Mouse (Mus musculus): ENCODE data around the gene Nup107. TPM values are rescaled to one million over a fixed set of nuclear protein-coding genes. Genes with fewer than 3 reads are reported as not detected.
"Not testable (repeated sequence)": the region's sequence is repeated elsewhere in the genome, so short reads cannot be mapped to it uniquely, and the experiment has no call there.

Gene Nup107
- total RNA-seq, 2 experiments from 2014 or later, result 17.3 to 20.7 TPM

DNA sequence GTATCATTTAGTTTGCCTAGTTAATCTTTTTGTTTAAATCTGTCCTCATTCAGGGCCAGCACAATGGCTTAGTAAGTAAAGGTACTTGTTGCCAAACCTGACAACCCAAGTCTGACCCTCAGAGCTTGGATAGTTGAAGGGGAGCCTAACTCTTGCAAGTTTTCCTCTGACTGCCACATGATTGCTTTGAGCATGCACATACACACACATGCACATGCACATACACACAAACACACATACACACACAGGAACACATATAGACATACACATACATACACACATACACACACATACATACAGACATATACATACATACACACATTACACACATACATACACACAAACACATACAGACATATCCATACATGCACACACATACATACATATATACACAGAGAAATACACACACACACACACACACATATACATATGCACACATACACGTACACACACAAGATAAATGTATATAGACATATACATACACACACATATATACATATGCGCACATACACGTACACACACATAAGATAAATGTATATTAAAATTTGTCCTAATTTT, 67.6 kb downstream of the Nup107 start:
- DNase-seq (ENCODE audit: low spot score in 2 of 2), result no peak

DNA sequence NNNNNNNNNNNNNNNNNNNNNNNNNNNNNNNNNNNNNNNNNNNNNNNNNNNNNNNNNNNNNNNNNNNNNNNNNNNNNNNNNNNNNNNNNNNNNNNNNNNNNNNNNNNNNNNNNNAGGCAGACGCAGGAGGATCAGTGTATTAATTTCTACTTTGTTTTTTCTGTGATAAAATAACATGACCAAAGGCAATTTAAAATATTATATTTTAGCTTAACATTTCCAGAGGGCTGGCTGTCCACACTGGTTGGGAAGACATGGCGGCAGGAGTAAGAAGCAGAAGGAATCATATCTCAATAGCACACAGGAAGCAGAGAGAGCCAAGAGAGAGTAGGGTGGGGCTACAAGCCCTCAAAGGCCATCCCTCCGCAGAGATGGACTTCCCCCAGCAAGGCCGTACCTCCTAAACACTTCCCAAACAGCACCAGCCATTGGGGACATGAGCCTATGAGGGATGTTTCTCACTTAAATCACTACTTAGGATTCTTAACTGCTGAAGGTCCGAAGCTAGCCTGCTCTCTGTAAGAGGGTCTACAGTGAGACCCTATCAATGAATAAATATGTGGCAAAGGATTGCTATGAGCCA, 68.3 kb downstream of the Nup107 start:
- DNase-seq (ENCODE audit: low spot score in 2 of 2), result no peak

DNA sequence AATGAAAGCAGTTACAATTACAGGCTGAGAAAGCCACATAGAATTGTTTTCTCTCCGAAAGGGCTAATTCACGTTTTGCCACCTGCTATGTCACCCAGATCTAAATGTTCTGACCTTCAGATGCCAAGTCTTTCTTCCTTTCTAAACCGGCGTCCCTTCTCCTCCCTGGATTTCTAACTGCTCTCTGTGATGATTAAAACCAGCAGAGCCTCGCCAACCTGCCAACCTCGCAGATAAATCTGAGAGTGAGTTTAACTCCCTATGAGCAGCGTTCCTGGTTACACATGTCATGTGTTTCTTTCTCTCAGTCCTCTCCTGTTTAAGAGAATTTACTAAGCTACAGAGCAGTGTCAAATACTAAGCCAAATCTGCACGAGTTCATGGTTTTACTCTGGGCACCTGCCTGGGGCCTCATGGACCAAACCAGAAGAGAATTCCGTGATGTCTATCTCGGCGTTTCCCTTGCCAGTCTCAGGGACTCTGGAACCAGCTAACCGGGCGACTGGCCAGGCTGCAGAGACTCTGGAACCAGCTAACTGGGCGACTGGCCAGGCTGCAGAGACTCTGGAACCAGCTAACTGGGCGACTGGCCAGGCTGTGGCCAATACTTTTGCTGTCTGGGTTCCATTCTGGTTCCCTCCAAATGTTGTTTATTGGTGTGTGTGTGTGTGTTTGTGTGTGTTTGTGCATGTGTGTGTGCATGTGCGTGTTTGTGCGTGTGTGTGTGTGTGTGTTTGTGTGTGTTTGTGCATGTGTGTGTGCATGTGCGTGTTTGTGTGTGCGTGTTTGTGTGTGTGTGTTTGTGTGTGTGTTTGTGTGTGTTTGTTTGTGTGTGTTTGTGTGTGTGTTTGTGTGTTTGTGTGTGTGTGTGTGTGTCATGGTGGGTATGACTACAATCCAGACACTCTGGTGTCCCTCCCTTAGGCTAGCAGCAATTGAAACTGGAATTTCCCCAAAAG, 74.1 kb downstream of the Nup107 start:
- DNase-seq (ENCODE audit: low spot score in 2 of 2), result peak; percentile 61 to 63

DNA sequence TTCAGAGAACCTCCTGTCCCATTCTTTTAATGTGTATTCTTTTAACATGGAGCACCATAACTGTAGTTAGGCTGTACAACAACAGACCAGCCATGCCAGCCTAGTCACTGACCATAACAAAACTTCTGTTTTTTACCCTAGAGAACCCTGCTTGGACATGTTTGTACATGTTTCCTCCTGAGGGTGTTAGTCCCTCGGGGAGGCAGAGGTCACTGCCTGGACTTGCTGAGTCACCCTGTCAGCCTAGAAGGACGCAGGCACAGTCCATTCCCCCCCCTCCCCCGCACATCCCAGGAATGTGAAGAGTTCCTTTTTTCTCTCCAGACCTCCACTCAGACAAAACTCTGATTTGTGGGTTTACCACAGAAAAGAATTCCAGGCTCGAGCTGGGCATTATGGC, 74.9 kb downstream of the Nup107 start:
- DNase-seq (ENCODE audit: low spot score in 2 of 2), result no peak

DNA sequence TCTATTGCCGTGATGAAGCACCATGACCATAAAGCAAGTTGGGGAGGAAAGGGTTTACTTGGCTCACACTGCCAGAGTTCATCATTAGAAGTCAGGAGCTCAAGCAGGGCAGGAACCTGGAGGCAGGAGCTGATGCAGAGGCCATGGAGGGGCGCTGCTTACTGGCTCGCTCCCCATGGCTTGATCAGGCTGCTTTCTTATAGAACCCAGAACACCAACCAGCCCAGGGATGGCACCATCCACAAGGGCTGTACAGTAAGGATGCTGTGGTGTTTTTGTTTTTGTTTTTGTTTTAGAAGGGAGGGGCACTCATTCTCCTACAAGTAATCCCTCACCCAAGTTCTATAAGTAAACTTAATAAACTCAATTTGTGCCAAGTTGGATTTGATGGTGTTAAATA, 75.8 kb downstream of the Nup107 start:
- no peak for DNase-seq (ENCODE audit: low spot score in 2 of 2)

DNA sequence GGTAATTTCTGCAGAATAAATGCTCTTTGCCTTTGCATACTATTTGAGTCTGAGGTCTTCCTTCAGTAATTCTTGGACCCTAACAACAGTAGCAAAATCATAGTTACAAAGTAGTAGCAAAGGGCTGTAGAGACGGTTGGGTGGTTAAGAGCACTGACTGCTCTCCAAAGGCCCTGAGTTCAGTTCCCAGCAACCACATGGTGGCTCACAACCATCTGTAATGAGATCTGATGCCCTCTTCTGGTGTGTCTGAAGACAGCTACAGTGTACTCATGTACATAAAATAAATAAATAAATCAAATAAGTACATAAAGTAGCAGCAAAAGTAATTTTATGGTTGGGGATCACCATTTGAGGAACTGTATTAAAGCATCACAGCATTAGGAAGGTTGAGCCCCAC, 76.9 kb downstream of the Nup107 start:
- not testable (repeated sequence) for DNase-seq (ENCODE audit: low spot score in 2 of 2)

DNA sequence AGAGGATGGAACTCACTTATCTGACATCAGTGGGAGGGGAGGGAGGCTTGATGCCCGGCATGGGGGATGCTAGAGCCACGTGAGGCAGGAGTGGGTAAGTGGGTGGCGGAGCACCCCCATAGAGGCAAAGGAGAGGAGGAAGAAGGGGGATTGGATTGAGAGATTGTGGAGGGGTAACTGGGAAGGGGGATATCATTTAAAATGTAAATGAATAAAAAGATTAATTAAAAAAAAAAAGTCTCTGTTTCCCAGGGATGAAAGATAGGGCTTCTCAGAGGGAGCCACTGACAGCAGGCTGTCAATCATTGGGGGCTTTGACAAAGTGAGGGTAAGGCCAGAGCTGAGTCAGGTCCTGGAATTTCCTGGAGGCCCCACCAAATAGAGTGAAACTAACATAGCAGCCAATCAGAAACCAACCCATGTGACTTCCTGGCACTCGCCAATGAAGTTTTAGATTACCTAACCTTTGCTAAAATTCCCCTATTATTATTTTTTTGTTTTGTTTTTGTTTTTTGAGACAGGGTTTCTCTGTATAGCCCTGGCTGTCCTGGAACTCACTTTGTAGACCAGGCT, 77.5 kb downstream of the Nup107 start:
- DNase-seq (ENCODE audit: low spot score in 2 of 2), result no peak

DNA sequence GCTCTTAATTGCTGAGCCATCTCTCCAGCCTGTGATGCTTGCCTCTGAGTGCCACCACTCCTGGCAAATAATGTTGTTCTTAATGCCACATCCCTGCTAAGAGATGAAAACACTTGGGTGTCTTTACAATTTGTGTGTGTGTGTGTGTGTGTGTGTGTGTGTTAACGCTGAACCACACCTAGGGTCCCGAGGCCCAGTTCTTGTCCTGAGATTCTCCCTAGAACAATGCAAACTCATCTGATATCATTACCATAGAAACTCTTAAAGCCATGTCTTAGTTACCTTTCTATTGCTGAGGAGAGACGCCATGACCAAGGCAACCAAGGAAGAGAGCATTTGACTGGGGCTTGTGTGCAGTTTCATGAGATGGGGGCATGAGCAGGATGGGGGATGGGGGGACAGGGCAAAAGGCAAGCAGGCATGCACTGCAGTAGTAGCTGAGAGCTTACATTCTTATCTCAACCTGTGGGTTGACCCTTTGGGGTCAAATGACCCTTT, 78.4 kb downstream of the Nup107 start:
- DNase-seq (ENCODE audit: low spot score in 2 of 2), result no peak

DNA sequence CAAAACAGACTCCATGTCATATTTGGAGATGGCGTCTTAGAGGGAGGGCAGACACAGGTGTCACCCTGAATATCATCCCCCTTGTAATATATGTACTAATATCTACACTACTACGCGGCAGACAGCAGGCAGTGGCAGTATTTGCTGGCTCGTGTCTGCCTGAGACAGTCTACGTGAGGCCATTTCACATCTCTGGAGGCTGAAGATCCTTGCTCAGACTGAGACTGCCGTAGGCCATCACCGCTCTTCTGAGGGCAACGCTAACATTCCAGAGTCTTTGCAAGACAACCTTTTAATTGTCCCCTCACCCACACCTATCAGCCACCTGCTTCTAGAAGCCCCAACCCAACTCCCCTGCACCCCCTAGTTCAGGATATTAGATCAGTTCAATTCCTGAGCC, 79.0 kb downstream of the Nup107 start:
- no peak for DNase-seq (ENCODE audit: low spot score in 2 of 2)

DNA sequence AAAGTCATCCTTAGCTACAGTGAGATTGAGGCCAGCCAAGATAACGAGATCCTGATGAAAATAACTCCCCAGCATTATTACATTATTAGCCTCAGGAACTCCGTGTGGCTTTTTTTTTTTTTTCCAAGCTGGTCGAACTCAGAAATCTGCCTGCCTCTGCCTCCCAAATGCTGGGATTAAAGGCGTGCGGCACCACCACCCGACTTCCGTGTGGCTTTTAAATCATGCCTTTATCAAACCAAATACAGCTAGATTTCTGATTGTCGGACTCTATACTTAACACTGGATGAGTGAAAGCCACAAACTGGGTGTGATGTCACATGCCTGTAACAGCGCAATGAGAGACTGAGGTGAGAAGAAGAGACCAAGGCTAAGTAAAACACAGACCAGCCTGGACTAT, 79.6 kb downstream of the Nup107 start:
- DNase-seq (ENCODE audit: low spot score in 2 of 2), result no peak

DNA sequence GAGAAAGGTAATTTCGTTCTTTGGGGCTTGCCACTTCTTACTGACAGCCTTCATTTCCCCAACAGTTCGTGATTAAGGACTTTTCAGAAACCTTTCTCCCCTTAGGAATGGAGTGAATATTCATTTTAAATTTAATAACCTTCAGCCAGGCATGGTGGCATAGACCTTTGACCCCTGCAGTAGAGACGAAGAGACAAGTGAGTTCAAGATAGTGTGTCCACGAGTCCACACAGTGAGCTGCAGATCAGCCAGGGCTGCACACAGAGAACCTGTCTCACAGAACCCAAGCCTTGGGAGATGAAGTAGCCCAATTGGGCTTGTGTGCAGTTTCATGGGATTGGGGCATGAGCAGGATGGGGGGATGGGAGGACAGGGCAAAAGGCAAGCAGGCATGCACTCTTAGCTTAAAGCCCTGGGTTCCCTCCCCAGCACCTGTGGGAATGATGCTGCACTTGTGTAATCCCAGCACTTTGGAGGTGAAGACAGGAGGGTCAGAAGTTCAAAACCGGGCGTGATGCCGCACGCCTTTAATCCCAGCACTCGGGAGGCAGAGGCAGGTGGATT, 80.2 kb downstream of the Nup107 start:
- no peak for DNase-seq (ENCODE audit: low spot score in 2 of 2)

DNA sequence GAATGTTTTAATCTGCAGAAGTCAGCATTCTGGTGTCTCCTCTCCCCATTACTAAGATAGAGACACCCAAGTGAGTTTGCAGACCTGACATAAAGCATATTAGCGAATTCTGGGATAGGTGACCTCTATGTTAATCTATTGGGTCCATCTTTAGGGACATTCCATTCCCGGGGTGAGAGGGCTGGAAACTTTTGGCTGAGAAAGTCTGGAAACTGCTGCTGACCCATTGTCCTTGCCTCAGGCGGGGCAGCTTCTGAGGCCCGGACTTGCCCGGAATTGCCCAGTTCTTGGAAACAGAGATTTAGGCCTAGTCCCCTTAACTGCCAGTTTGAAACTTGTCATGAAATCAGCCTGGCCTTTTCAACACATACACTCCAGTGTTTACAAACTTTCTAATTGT, 81.1 kb downstream of the Nup107 start:
- no peak for DNase-seq (ENCODE audit: low spot score in 2 of 2)

DNA sequence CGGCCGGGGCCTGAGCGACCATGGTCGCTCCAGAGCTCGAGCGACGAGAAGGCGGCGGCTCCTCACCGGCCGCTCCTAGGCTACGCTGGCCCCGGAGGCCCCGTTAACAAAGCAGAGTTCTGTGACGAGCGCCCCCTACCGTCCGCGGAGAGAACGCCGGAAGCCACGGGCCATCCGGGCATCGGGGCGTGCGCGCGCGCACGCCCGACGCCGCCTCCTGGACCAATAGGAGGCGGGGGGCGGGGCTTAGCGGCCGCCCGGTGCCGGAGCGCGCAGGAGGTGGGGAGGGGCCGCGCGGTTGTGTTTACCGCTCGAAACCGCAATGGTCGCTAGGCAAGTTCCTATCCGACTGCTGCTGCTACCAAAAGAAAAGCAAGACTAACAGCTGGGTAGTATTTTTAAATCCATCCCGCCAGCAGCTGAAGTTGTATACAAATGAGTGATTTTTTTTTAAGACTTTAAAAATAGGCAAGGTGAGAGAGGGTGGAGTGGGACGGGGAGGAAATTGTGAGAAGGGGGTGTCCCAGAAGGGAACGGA, 81.8 kb downstream of the Nup107 start, which contains the start of gene Mdm2:
Gene Mdm2 (minus strand): TSS at position 155 of the 538 bp plus-strand sequence.
- DNase-seq (ENCODE audit: low spot score in 2 of 2), result peak; percentile 99

DNA sequence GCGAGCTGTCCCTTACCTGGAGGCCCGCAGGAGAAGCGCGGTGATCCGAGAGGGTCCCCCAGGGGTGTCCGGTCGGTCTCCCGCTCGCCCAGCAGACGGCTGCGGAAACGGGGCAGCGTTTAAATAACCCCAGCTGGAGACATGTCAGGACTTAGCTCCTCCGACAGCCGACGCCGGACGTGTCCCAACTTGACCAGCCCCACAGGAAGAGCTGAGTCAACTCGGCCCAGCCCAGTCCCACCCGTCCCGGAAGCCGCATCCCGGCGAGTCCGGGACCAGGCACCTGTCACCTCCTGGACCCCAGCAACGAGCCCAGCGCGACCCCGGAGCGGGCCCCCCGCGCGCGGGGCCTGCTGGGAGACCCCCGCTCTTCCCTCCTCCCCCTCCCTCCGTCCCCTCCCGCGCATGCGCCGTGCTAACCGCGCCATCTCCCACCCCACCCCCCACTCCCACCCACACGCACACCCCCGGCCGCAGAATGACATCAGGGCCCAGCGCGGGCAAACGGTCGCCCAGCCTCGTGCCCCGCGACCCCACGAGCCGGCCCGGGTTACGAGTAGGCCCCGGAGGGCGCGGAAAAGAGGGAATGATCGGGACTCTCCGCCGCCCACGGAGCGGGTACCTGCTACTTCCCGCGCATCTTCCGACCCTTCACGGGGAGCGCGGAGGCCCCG, 82.4 kb downstream of the Nup107 start:
- peak; percentile 74 to 82 for DNase-seq (ENCODE audit: low spot score in 2 of 2)

DNA sequence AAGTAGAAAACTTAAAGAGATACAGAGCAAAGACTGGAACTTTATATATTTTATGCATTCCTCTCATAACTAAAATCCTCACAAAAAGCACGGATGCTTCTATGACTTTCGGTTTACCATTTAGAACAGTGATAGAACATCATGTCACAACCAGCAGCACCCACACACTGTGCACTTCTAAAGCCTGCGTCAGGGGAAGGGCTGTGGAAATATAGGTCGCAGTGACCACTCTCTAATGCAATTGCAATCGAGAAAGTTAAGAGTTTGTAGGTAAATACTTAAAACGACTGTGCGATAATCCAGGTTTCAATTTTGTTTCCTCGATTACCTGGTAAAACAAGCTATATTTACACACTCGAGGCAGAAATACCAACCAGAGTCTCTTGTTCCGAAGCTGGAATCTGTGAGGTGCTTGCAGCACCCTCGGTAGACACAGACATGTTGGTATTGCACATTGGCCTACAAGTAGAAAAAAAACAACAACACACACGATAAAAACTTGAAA, 83.1 kb downstream of the Nup107 start:
- no peak for DNase-seq (ENCODE audit: low spot score in 2 of 2)

DNA sequence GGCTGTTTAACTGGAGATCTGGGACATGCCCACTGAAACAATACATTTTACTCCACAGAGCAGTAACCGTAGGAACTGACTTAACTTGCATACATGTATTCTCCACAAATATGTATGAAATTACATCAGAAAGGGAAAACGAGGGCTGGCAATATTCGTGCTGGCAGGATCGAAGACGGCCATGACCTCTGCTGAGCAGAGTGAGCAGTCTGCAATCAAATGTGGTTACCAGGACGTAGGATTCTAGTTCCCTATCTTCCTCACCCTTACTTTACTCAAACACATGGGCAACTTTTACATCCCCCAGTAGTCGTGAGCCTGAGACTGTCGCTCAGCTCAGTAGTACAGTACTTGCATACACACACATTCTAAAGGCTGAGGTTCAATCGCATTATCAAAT, 83.6 kb downstream of the Nup107 start:
- DNase-seq (ENCODE audit: low spot score in 2 of 2), result no peak

DNA sequence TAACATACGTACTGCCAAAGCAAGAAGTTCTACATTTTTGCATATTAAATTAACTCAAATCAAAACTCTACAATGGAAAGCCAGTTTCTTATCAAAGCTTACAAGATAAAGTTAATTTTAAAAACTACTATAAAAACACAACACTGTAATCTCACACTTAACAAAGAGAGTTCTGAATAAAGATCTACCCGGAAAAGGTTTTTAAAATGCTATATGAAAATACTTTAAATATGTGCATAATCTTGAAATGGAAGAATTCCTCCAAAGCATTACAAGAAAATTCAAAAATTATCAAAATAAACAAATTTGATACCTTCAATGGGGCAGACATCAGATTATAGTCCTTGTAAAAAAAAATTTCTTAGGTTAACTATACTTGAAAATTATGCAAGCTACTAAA, 84.1 kb downstream of the Nup107 start:
- no peak for DNase-seq (ENCODE audit: low spot score in 2 of 2)

DNA sequence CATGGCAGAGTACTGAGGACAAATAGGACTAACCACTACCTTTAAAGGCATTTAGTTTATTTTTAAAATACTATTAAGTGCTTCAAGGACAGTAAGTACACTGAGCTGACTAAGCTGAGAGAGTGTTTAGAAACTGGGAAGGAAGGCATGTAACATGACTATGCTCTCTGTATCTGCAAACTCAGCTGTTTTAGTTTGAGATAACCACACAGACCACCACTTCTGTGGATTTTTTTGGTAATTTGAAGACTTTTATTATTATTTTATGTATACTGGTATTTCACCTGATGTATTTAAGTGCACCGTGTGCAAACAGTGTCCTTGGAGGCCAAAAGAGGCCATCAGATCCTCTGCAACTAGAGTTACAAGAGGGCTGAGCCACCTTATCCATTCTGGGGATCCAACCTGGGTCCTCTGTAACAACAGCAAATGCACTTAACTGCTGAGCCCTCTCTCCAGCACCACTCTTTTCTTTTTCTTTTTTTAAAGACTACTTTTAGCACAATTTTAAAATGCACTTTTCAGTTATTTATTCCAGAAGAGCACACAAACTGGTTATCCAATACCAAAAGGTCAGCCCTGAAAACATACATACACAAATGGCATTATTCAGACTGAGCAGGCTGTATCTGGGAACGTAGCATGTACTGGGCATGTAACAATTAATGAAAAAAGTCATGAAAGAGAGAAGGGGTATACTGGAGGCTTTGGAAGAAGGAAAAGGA, 85.2 kb downstream of the Nup107 start:
- DNase-seq (ENCODE audit: low spot score in 2 of 2), result no peak

DNA sequence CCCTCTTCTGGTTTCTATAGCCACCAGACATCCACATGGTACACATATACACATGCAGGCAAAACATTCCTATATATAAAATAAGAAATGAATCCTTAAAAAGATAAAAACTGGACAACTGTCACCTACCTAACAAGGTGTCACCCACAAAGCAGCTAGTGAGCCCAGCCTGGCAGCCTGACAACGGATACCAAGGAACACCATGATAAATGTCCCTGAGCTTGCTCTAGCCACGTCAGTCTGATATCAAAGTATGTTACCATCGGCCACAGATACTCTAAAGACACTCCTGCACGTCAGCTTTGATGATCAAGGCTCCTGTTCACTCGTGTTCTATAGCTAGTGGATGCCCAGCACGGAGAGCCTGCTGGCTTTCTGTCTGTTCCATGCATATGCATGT, 86.1 kb downstream of the Nup107 start:
- no peak for DNase-seq (ENCODE audit: low spot score in 2 of 2)

DNA sequence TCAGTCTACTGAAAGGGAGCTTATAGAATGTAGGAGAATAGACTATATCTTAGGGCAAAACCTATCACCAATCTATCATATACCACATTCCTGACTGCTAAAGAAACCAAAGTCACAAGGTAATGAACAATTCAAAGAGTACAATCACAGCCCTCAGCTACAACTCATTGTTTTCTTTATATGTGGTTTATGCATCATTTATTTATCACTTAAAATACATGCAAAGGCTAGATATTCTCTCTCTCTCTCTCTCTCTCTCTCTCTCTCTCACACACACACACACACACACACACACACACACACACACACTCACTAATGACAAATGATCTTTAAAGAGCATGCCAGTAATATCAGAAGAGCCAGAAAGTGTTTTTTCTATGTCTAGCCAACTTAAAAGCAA, 86.7 kb downstream of the Nup107 start:
- DNase-seq (ENCODE audit: low spot score in 2 of 2), result no peak
